Mouse (Mus musculus): ENCODE measurements around the gene Rnaseh2c.

DNA sequence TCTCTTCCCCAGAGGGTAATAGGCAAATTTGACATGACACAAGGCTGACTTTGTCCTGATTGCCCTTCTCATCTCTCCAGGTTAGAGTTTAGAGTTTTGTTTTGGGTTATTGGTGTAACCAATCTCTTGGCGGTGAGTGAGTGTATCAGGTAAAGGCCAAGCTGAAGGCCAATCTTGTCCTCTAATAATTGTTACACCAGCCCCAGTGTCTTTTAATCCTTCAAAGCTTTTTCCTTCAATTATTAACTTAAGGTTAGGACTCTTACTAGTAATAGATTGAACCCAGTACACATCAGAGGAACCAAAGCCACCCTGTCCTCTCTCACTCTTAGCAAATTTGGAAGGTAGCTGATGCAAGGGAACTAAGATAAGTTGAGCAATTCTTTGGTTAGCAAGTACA, 26.3 kb upstream of the Rnaseh2c start:
- no peak for TF ChIP-seq CTCF (IDR thresholded peaks at IDR 0.05; ENCODE audit: control insufficient read depth, insufficient read depth, insufficient replicate concordance, low read depth, low read length)
- no peak for TF ChIP-seq POLR2A (IDR thresholded peaks at IDR 0.05; ENCODE audit: control insufficient read depth, low read depth, low read length)

Data from testis, adult 2 months (tissue).